Mouse (Mus musculus) MEL (cell line): ENCODE data around the gene Cdh22.

Source experiments
- CHD1 ChIP-seq: IDR thresholded peaks from 2 replicates; pipeline ENCODE4 v1.6.1; 2012; ENCODE audit warnings: low read depth, mild to moderate bottlenecking, inconsistent platforms, low read length, improper control_type of control experiment
- CHD2 ChIP-seq: IDR thresholded peaks from 2 replicates; pipeline ENCODE4 v1.6.1; 2011; ENCODE audit warnings: low read length, improper control_type of control experiment
- MAZ ChIP-seq: IDR thresholded peaks from 2 replicates; pipeline ENCODE4 v1.6.1; 2012; ENCODE audit warnings: low read depth, mild to moderate bottlenecking, inconsistent platforms, low read length, improper control_type of control experiment
- POLR2A ChIP-seq, 2 experiments: IDR thresholded peaks; 2 replicates each; pipeline ENCODE4 v1.6.1; 2011 to 2012; ENCODE audit warnings: low read length in 2 of 2, mild to moderate bottlenecking in 2 of 2, control low read depth in 1 of 2, improper control_type of control experiment in 1 of 2, low read depth in 1 of 2, moderate library complexity in 1 of 2; ENCODE audit not compliant: control insufficient read depth in 1 of 2, insufficient read depth in 1 of 2, poor library complexity in 1 of 2
- POLR2AphosphoS2 ChIP-seq: IDR thresholded peaks from 2 replicates; pipeline ENCODE4 v1.6.1; 2011; ENCODE audit warnings: low read length, improper control_type of control experiment
- USF1 ChIP-seq: IDR thresholded peaks from 2 replicates; pipeline ENCODE4 v1.6.1; 2014; ENCODE audit warnings: low read depth, mild to moderate bottlenecking, inconsistent platforms, low read length, improper control_type of control experiment, moderate library complexity
- USF2 ChIP-seq, 2 experiments: IDR thresholded peaks; 2 replicates each; pipeline ENCODE4 v1.6.1; 2011 to 2012; ENCODE audit warnings: improper control_type of control experiment in 2 of 2, low read length in 2 of 2, borderline replicate concordance in 1 of 2, inconsistent platforms in 1 of 2, low read depth in 1 of 2, mild to moderate bottlenecking in 1 of 2; ENCODE audit not compliant: insufficient read depth in 1 of 2
- ZKSCAN1 ChIP-seq: IDR thresholded peaks from 2 replicates; pipeline ENCODE4 v1.6.1; 2012; ENCODE audit warnings: low read depth, mild to moderate bottlenecking, inconsistent platforms, low read length, improper control_type of control experiment, moderate library complexity

DNA sequence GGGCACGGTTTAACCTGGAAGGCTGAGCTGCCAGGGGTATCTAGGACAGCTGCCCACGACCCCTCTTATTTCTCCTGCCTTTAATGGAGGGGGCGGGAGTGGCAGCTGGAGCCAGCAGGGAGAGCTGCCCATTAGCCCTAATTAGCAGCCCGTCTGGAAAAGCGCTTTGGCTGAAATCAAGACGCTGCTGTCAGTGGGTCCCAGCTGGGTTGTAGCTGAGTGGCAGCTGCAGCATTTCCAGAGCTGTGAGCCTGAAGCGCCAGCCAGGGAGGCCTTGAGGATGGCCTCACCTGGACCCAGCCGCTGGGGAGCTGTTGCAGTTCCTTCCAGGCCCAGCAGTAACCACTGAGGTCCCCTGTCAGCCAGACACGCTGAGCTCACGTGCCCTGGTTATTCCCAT is 138.3 kb downstream of the Cdh22 start:
- TF ChIP-seq POLR2A (IDR thresholded peaks at IDR 0.05; ENCODE audit: control insufficient read depth in 1 of 2, insufficient read depth in 1 of 2, low read depth in 1 of 2, low read length in 2 of 2, poor library complexity in 1 of 2), result no peak
- no peak for TF ChIP-seq USF1
- no peak for TF ChIP-seq CHD1
- TF ChIP-seq ZKSCAN1, result no peak
- TF ChIP-seq MAZ, result no peak
- no peak for TF ChIP-seq USF2 (IDR thresholded peaks at IDR 0.05; ENCODE audit: borderline replicate concordance in 1 of 2, insufficient read depth in 1 of 2, low read depth in 1 of 2, low read length in 2 of 2)
- no peak for TF ChIP-seq POLR2AphosphoS2
- TF ChIP-seq CHD2, result no peak
